ENCODE assay signal across 8 mouse cellular contexts in the genomic region with DNA sequence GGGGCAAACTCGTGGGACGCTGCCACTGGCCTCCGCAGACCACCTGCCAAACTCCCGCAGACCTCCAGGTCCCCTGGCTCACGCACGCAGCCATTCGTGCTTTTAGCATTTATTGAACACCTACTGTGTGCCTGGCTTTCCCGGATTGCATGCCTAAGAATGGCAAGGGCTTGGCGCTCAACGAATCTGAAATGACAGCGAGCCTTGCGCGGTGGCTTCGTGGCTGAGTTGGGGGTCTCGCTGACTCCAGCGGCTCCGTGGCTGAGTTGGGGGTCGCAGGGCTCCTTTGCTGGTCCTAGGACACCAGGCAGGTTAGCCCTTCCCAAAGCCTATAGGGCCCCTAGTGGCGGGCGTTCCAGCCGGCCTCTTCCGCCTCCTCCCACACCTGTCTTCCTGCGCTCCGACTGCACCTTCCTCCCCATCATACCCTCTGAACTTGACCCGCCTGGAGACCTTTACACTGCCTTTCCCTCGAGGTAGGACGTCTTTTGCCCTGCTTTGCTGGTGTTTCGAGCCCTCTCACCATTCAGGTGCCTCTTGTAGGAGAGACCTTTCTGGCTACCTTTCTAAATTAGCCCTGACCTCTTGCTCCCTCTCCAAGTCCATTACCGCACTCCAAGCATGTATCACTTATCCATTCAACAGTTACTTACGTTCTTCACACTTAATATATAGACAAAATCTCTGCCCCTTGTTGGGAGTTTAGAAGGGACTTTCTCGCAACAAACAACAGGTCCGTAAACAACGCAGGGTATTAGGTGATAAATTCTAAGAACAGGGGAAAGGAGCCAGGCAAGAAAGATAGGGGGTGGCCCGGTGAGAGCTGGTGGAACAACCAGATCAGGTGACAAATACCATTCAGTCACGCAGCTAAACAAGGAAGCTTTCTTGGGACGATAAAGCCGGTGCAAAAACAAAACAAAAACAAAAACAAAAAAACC. TPM values are rescaled to one million over a fixed set of nuclear protein-coding genes. Genes with fewer than 3 reads are reported as not detected.
A peak's percentile ranks its signal among the peaks of the same experiment; 100 is the strongest.
DNase-seq lines count a peak whose midpoint lies in the region; ATAC-seq and TF ChIP-seq lines count a peak whose summit lies in the region.

No protein-coding gene starts in this region.

- intact Hi-C loops in left cerebral cortex, postnatal 25 days (cut with DNase I): no loop called here
- intact Hi-C loops in left cerebral cortex, postnatal 36 days (cut with DNase I): no loop called here

- H3K4me1 ChIP-seq in lung, embryonic 16.5 days (replicated peaks; ENCODE audit: control insufficient read depth, insufficient read depth, low read length): peaks cover 17% of the 10 kb centered on the region
- peaks cover 14% of the 10 kb centered on the region; the same call in 1 of the 2 replicates for H3K4me1 ChIP-seq in small intestine, adult 2 months (ENCODE audit: control insufficient read depth, insufficient read depth, insufficient read length, low read length)

- no peaks in the 10 kb centered on the region for H3K9me3 ChIP-seq in lung, embryonic 16.5 days (ENCODE audit: control insufficient read depth, low read length)

- peaks cover 3% of the 10 kb centered on the region; the same call in 1 of the 2 replicates for H3K27me3 ChIP-seq in lung, embryonic 16.5 days (ENCODE audit: control insufficient read depth, insufficient read depth, low read depth, low read length)
- no peaks in the 10 kb centered on the region for H3K27me3 ChIP-seq in small intestine, adult 2 months (ENCODE audit: control insufficient read depth, insufficient read depth, low read length)

- H3K4me3 ChIP-seq in lung, embryonic 16.5 days (ENCODE audit: low read length): peak overlapping the region; percentile 81
- peak overlapping the region; percentile 89 for H3K4me3 ChIP-seq in small intestine, adult 2 months (ENCODE audit: low read depth, low read length)

- peak; percentile 38 to 51 for DNase-seq in left cerebral cortex, postnatal 25 days (ENCODE audit: low spot score in 2 of 2)
- DNase-seq in left cerebral cortex, postnatal 36 days (ENCODE audit: low spot score in 2 of 2): no peak
- DNase-seq in brain, adult 2 months (ENCODE audit: low read depth, low spot score): peak; percentile 37
- DNase-seq in heart, adult 8-10 months (ENCODE audit: low spot score): peak; percentile 20
- DNase-seq in kidney, adult 9 months: peak; percentile 76
- DNase-seq in ovary, postnatal 14 days (ENCODE audit: low spot score): no peak

- peak overlapping the region; percentile 80 for H3K27ac ChIP-seq in lung, embryonic 16.5 days (ENCODE audit: low read length)
- peak overlapping the region; percentile 92 for H3K27ac ChIP-seq in small intestine, adult 2 months (ENCODE audit: insufficient read depth, low read depth, low read length)

- peak; percentile 44; the same call in 1 of the 2 replicates for TF ChIP-seq CTCF in small intestine, adult 2 months (IDR thresholded peaks at IDR 0.05; ENCODE audit: extremely low read depth, insufficient read length, insufficient replicate concordance, low read depth, low read length)

- peak; percentile 43; the same call in 1 of the 2 replicates for TF ChIP-seq POLR2A in small intestine, adult 2 months (IDR thresholded peaks at IDR 0.05; ENCODE audit: low read depth, low read length)

- peak; percentile 19; the same call in 1 of the 2 replicates for ATAC-seq in lung, embryonic 16.5 days (ENCODE audit: low read depth)

- peak overlapping the region; percentile 87 for H3K4me2 ChIP-seq in lung, embryonic 16.5 days (ENCODE audit: low read depth, low read length)

- 1% methylated on average over 37 of the region's 37 CpGs for whole genome bisulfite sequencing in lung, embryonic 16.5 days
- WGBS in small intestine, adult 2 months: under 1% methylated on average over 37 of the region's 37 CpGs

- H3K9ac ChIP-seq in lung, embryonic 16.5 days (ENCODE audit: low read length): peak overlapping the region; percentile 85

- no peaks in the 10 kb centered on the region for H3K36me3 ChIP-seq in lung, embryonic 16.5 days (ENCODE audit: control insufficient read depth, insufficient read depth, low read length)
- H3K36me3 ChIP-seq in small intestine, adult 2 months (ENCODE audit: control insufficient read depth, insufficient read depth, low read length): no peaks in the 10 kb centered on the region

RNA-seq across cellular contexts. Expression of a gene that starts 0.9 kb away (rescaled TPM):
- 10 to 100 TPM; 59.8 to 68.8 TPM for total RNA-seq in left cerebral cortex, postnatal 25 days (2021)
- total RNA-seq in left cerebral cortex, postnatal 36 days (2021): 10 to 100 TPM; 61.6 to 63.8 TPM
- total RNA-seq in heart, adult 8-10 months (2022): 10 to 100 TPM; 37.5 to 55.7 (median 44.6) TPM
- polyA plus RNA-seq in lung, embryonic 16.5 days (2015; fragmentation: Nextera tagmentation; extraction: Ambion mirVana): 3.9 and 5.5 TPM in 2 replicates
- 8.9 and 15.2 TPM in 2 replicates for polyA plus RNA-seq in small intestine, adult 2 months (2012; rRNA removed)

Comparison
In these comparisons a context has a peak if more than half of its experiments do, and no peak if none do; other contexts are left out.
1. DNase-seq: peak in left cerebral cortex, postnatal 25 days (2 of 2), brain, adult 2 months (single experiment), heart, adult 8-10 months (single experiment) and kidney, adult 9 months (single experiment); none in left cerebral cortex, postnatal 36 days (0 of 2) and ovary, postnatal 14 days (single experiment).